Mouse (Mus musculus): ENCODE data around the gene Nav2.

GRCm38 (mm10) chr7:49145749-49146670, 237.5 kb downstream of the Nav2 start:
- TF ChIP-seq POLR2A (IDR thresholded peaks at IDR 0.05; ENCODE audit: low read depth, low read length): no peak
- TF ChIP-seq SMC3 (IDR thresholded peaks at IDR 0.05; ENCODE audit: low read depth, low read length): no peak
- no peak for TF ChIP-seq EP300 (IDR thresholded peaks at IDR 0.05; ENCODE audit: low read length)
- TF ChIP-seq ELF1 (IDR thresholded peaks at IDR 0.05; ENCODE audit: low read depth, low read length): no peak
- no peak for TF ChIP-seq ZC3H11A (IDR thresholded peaks at IDR 0.05; ENCODE audit: low read depth, low read length)
- no peak for TF ChIP-seq CTCF (conservative IDR thresholded peaks at IDR 0.05 in 1 of 2, IDR thresholded peaks at IDR 0.05 in 1 of 2; ENCODE audit: low read depth in 2 of 2, low read length in 2 of 2)
- no peak for TF ChIP-seq TCF12 (IDR thresholded peaks at IDR 0.05; ENCODE audit: low read depth, low read length)
- TF ChIP-seq USF1 (IDR thresholded peaks at IDR 0.05; ENCODE audit: low read depth, low read length): no peak
- no peak for TF ChIP-seq ZMIZ1 (IDR thresholded peaks at IDR 0.05; ENCODE audit: low read depth, low read length)
- TF ChIP-seq MAX (IDR thresholded peaks at IDR 0.05; ENCODE audit: low read length): no peak
- TF ChIP-seq USF2 (conservative IDR thresholded peaks at IDR 0.05; ENCODE audit: low read depth, low read length): no peak
